Mouse (Mus musculus) CD4-positive, CD25-positive, alpha-beta regulatory T cell (primary cell): Measurements from ENCODE around the gene 4933436I01Rik. TPM values are rescaled to one million over a fixed set of nuclear protein-coding genes. Genes with fewer than 3 reads are reported as not detected.

ENCODE experiments used
- polyA plus RNA-seq: library from polyadenylated mRNA; unstranded; fragments of 100-300 nt; shearing (Covaris generic); gene quantifications from one replicate; pipeline ENCODE4 v1.2.1, GENCODE M21; 2017

4933436I01Rik gene
- not detected for polyA plus RNA-seq

GRCm38 (mm10) chrX:67921350-67921749 is at the start of gene 4933436I01Rik:
Gene 4933436I01Rik (minus strand): TSS chrX:67921450.

Other genes starting within 250 kb of the 4933436I01Rik start
- gene Gm1140, start 227.9 kb downstream of the 4933436I01Rik start, polyA plus RNA-seq, result not detected
- gene Gm14692, start 225.8 kb downstream of the 4933436I01Rik start, polyA plus RNA-seq, result not detected